Comparison of ENCODE assay signal across 16 mouse cellular contexts in the genomic region with DNA sequence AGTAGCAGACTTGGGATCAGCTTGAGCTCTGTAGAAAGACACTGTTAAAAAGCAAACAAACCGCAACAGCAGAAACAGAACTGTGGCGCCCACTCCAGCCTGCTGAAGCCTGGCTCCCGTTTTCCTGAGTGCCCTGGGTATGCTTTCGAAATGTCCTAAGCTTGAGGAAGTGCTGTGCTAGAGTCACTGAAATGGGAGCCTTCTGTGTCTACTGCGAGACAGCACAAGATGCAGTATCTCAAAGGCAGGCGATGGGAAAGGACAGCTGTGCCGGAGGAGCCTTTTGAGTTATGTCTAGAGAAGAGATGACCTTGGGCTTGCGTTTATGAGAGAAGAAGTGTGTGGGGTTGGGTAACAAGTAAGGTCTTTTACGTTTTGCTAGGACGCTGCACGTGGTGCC.
DNase-seq lines count a peak whose midpoint lies in the region; ATAC-seq and TF ChIP-seq lines count a peak whose summit lies in the region.
"Had no signal": no experiment of that assay in that cellular context is flagged by ENCODE, and none has a peak within 500 bp of the region (broad histone marks: within the 10 kb centered on the region; RNA-seq: fewer than 3 reads in every experiment).

No protein-coding gene starts in this region.

- no peak for TF ChIP-seq CTCF in layer of hippocampus, adult 2 months (conservative IDR thresholded peaks at IDR 0.05)
- no peak for TF ChIP-seq CTCF in cortical plate, adult 2 months (IDR thresholded peaks at IDR 0.05; ENCODE audit: extremely low read depth, insufficient read depth, low read length)

- DNase-seq in frontal cortex, adult 2 months (ENCODE audit: extremely low spot score in 1 of 2, low spot score in 1 of 2), result no peak
- DNase-seq in layer of hippocampus, adult 2 months (ENCODE audit: low spot score in 2 of 2), result no peak
- DNase-seq in layer of hippocampus, postnatal 25 days (ENCODE audit: extremely low spot score in 1 of 2, low spot score in 1 of 2), result no peak
- peak; percentile 25 for DNase-seq in lung, postnatal 25 days (ENCODE audit: low spot score)
- DNase-seq in gastrocnemius, postnatal 25 days, result no peak
- DNase-seq: adrenal gland, postnatal 36 days; B cell, adult 2 months; thymus, postnatal 25 days had no signal

- peak; percentile 48 for ATAC-seq in frontal cortex, adult (ENCODE audit: low TSS enrichment)
- ATAC-seq: forebrain, embryonic 16.5 days; intestine, embryonic 16.5 days had no signal

- peak overlapping the region; percentile 50 for H3K27ac ChIP-seq in layer of hippocampus, adult 2 months
- H3K27ac ChIP-seq in cortical plate, adult 2 months (ENCODE audit: insufficient read depth, low read length), result peak overlapping the region; percentile 43; the same call in 1 of the 2 replicates
- H3K27ac ChIP-seq: heart, embryonic 15.5 days; hindbrain, embryonic 13.5 days; neural tube, embryonic 13.5 days had no signal

- H3K4me3 ChIP-seq in layer of hippocampus, adult 2 months, result no peak overlapping the region
- H3K4me3 ChIP-seq in cortical plate, adult 2 months (ENCODE audit: insufficient read depth, low read length), result no peak overlapping the region
- H3K4me3 ChIP-seq: erythroblast, embryonic 14.5 days; heart, embryonic 15.5 days; hindbrain, embryonic 13.5 days; neural tube, embryonic 13.5 days had no signal

- no peak for TF ChIP-seq POLR2A in cortical plate, adult 2 months (IDR thresholded peaks at IDR 0.05; ENCODE audit: extremely low read depth, insufficient read depth, low read length)

- peaks cover 14% of the 10 kb centered on the region for H3K4me1 ChIP-seq in cortical plate, adult 2 months (ENCODE audit: control insufficient read depth, insufficient read depth, low read length)
